Mouse (Mus musculus): ENCODE measurements around the gene Trhde. TPM values are rescaled to one million over a fixed set of nuclear protein-coding genes. Genes with fewer than 3 reads are reported as not detected.

Gene Trhde
- total RNA-seq, 1 experiment from 2014 or later: not detected

GRCm38 (mm10) chr10:114737581-114737980 is 64.5 kb downstream of the Trhde start:
- ATAC-seq (replicated peaks; ENCODE audit: low read depth, poor library complexity, severe bottlenecking): no peak

GRCm38 (mm10) chr10:114736377-114736776 is 65.7 kb downstream of the Trhde start:
- ATAC-seq (replicated peaks; ENCODE audit: low read depth, poor library complexity, severe bottlenecking): no peak

- ATAC-seq (replicated peaks; ENCODE audit: low read depth, poor library complexity, severe bottlenecking): no peak
These were observed 66.4 kb downstream of the Trhde start for GRCm38 (mm10) chr10:114735678-114736077.

GRCm38 (mm10) chr10:114735111-114735510 is 67.0 kb downstream of the Trhde start:
- ATAC-seq (replicated peaks; ENCODE audit: low read depth, poor library complexity, severe bottlenecking): no peak

GRCm38 (mm10) chr10:114725591-114725990 is 76.5 kb downstream of the Trhde start:
- no peak for ATAC-seq (replicated peaks; ENCODE audit: low read depth, poor library complexity, severe bottlenecking)

GRCm38 (mm10) chr10:114701791-114702190 is 100.3 kb downstream of the Trhde start:
- ATAC-seq (replicated peaks; ENCODE audit: low read depth, poor library complexity, severe bottlenecking): no peak

GRCm38 (mm10) chr10:114671791-114672415 is 130.2 kb downstream of the Trhde start:
- no peak for ATAC-seq (replicated peaks; ENCODE audit: low read depth, poor library complexity, severe bottlenecking)

- no peak for ATAC-seq (replicated peaks; ENCODE audit: low read depth, poor library complexity, severe bottlenecking)
These were observed 209.1 kb downstream of the Trhde start for GRCm38 (mm10) chr10:114593046-114593445.

GRCm38 (mm10) chr10:114578926-114579325 is 223.2 kb downstream of the Trhde start:
- no peak for ATAC-seq (replicated peaks; ENCODE audit: low read depth, poor library complexity, severe bottlenecking)

- ATAC-seq (replicated peaks; ENCODE audit: low read depth, poor library complexity, severe bottlenecking): no peak
These were observed 234.2 kb downstream of the Trhde start for GRCm38 (mm10) chr10:114567891-114568290.

GRCm38 (mm10) chr10:114509186-114509585 is 292.9 kb downstream of the Trhde start:
- ATAC-seq (replicated peaks; ENCODE audit: low read depth, poor library complexity, severe bottlenecking): no peak

- ATAC-seq (replicated peaks; ENCODE audit: low read depth, poor library complexity, severe bottlenecking): no peak
These were observed 313.3 kb downstream of the Trhde start for GRCm38 (mm10) chr10:114488806-114489205.

- ATAC-seq (replicated peaks; ENCODE audit: low read depth, poor library complexity, severe bottlenecking): no peak
These were observed 346.5 kb downstream of the Trhde start for GRCm38 (mm10) chr10:114455591-114455990.

- ATAC-seq (replicated peaks; ENCODE audit: low read depth, poor library complexity, severe bottlenecking): no peak
These were observed 354.0 kb downstream of the Trhde start for GRCm38 (mm10) chr10:114448116-114448515.

GRCm38 (mm10) chr10:114418956-114419530 is 383.1 kb downstream of the Trhde start:
- no peak for ATAC-seq (replicated peaks; ENCODE audit: low read depth, poor library complexity, severe bottlenecking)

- no peak for ATAC-seq (replicated peaks; ENCODE audit: low read depth, poor library complexity, severe bottlenecking)
These were observed 386.4 kb downstream of the Trhde start for GRCm38 (mm10) chr10:114415717-114416116.

- ATAC-seq (replicated peaks; ENCODE audit: low read depth, poor library complexity, severe bottlenecking): no peak
These were observed 396.8 kb downstream of the Trhde start for GRCm38 (mm10) chr10:114405260-114405659.

- ATAC-seq (replicated peaks; ENCODE audit: low read depth, poor library complexity, severe bottlenecking): no peak
These were observed 398.3 kb downstream of the Trhde start for GRCm38 (mm10) chr10:114403795-114404194.

GRCm38 (mm10) chr10:114370804-114371203 is 431.3 kb downstream of the Trhde start:
- ATAC-seq (replicated peaks; ENCODE audit: low read depth, poor library complexity, severe bottlenecking): no peak

GRCm38 (mm10) chr10:114363442-114363841 is 438.7 kb downstream of the Trhde start:
- ATAC-seq (replicated peaks; ENCODE audit: low read depth, poor library complexity, severe bottlenecking): no peak

GRCm38 (mm10) chr10:114362631-114363030 is 439.5 kb downstream of the Trhde start:
- ATAC-seq (replicated peaks; ENCODE audit: low read depth, poor library complexity, severe bottlenecking): no peak

Measured in common myeloid progenitor, adult 5-6 weeks (primary cell).